Mouse (Mus musculus) retina, adult 2 months (tissue): ENCODE results near the gene Shroom3.

Source experiments
- DNase-seq: peaks from one replicate; pipeline ENCODE4 v3.0.0-alpha.2; 2012; ENCODE audit warnings: low read depth, low spot score

The Shroom3 gene

GRCm38 (mm10) chr5:92804379-92804778 is 121.1 kb downstream of the Shroom3 start:
- DNase-seq, result no peak

GRCm38 (mm10) chr5:92808503-92809415 is 125.5 kb downstream of the Shroom3 start:
- DNase-seq, result no peak

DNA sequence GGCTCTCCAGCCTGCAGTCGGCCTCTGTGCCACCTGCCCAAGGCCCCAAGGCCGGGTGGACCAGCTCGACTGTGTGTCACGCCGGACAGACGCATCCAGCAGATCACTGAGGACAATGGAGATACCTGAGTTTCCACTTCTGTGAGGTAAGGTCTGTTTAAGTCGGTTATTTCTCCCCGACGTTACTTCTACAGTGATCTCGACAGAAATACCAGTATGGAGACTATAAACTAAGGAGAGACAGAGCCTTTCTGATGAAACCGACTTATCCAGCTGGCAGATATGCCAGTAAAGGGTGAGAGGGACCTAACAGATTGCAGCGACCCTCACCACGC is 126.1 kb downstream of the Shroom3 start:
- no peak for DNase-seq

DNA sequence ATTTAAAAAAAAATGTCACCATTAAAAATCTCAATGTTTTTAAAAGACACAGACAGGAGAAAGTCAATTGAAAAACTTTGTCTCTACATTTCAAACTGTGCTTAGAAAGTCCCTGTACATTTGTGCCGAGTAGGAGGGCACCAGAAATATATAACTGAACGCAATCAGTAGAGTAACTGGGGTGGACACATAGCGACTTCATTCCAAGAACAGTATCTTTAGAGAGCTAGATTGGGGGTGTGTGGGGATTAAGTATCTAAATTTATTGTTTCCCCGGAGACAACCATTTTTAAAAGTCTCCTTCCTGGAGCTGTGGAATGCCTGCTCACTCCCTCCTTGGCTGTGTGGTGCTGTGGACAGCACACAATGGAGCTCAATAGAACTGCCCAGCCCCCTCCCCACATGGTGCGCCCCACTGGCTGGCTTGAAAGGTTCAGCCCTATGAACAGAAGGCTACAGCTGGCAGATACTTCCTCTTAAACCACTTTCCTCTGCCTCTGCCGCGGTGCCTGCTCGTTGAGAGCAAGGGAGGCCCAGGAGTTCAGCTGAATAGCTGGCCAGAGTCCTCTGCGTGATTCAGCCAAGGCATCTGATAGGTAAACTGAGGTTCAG is 127.8 kb downstream of the Shroom3 start:
- no peak for DNase-seq

- no peak for DNase-seq
These were observed 128.5 kb downstream of the Shroom3 start for GRCm38 (mm10) chr5:92811761-92812160.

DNA sequence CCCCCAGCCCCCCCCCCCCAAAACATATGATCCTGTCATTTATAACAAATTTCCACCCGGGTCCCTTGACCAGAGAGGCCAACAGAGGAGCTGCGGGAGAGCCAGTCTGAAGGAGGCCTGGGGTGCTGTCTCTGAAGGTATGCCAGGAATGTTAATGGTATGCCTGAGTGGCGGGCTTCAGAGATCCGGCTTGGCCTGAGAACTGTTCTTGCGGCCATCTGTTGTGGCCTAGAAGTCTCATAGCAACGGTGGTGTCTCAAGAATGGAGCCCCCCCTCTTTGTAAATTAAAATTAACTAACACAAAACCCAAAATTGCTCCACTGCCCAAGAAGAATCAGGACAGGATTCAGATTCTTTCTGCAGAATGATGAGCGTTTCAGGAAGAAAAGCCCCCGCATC is 129.7 kb downstream of the Shroom3 start:
- DNase-seq, result no peak

DNA sequence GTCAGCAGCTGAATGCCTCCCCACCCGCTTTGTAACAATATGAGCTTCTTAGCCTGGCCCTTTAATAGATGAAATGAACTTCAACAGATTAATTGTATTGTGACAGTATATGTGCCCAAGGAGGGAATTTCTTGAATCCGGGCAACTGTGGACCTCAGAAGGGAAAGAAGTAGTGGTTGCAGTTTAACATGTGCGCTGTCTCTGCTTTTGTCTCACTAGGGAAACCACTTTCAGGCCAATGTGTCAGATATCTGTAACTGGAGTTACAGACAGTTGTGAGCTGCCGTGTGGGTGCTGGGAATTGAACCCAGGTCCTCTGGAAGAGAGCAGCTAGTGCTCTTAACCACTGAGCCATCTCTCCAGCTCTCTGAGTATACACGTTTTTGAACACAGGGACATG is 130.3 kb downstream of the Shroom3 start:
- DNase-seq, result no peak

DNA sequence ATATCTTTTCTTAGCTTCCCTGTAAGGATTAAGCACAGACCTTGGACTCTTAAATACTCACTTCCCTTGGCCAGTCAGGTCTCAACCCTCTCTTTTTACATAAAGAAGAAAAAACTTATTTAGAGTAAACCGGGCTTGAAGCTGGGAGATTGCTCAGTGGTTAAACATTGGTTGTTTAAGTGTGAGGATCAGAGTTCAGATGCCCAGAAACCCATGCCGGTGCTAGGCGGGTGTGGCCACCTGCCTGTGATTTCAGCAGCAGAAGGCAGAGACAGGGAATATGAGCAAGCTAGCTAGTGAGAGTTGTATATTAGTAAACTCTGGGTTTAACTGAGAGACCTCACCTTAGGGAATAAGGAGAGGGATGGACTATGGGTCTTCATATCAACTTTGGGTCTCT is 131.4 kb downstream of the Shroom3 start:
- no peak for DNase-seq

GRCm38 (mm10) chr5:92817122-92817822 is 134.0 kb downstream of the Shroom3 start:
- no peak for DNase-seq

DNA sequence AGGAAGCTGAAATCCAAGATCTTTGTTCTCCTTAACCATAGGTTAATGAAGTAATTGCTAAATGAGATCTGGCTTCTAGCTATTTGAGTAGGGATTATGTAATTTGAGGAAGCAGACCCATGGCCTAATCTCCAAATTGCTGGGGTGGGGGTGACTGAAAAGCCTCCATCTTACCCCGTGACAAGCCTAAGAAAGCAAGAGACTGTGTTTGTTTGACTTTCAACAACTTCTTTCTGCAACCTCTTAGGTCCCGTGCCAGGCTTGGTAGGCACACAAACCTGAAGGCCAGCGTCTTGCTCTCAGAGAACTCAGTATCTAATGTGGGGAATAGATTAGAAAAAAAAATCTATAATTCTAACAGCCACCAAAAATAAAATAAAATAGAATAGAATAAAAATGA is 138.1 kb downstream of the Shroom3 start:
- no peak for DNase-seq

GRCm38 (mm10) chr5:92823495-92823894 is 140.3 kb downstream of the Shroom3 start:
- no peak for DNase-seq

GRCm38 (mm10) chr5:92824304-92825009 is 141.2 kb downstream of the Shroom3 start:
- DNase-seq, result no peak

DNA sequence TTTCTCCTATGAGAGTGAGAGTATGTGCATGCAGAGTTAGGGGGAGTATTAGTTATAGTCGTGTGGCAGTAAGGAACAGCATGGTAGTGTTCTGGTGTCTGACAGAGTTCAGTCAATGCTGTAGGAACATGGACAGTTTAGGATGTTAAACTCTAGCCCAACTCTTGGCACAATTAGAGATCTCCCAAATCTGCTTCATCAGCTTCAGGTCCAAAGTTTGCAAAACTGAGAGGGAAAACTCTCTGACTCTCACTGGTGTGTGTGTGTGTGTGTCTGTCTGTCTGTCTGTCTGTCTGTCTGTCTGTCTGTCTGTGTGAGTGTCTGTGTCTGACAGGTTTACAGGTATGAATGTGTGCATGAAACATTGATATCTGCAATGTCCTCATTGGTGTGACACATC is 147.2 kb downstream of the Shroom3 start:
- DNase-seq, result no peak

DNA sequence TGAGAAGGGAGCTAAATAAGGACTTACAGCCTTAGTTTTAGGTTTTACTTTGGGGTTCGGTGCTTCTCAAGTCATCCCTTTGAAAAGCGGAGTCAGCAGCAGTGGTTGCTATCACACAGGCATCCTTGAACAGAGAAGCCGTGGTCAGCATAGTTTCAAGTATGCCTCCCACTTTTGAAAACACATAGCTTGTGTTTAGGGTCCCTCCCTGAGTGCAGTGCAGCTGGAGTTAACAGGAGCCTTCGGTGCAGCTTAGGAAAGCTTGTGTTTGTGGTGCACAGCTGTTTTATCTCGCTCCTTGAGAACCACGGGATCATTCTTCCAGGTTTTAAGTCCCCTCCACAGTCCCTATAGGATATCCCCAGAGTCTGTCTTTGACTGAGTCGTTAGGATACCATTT is 151.3 kb downstream of the Shroom3 start:
- no peak for DNase-seq

DNA sequence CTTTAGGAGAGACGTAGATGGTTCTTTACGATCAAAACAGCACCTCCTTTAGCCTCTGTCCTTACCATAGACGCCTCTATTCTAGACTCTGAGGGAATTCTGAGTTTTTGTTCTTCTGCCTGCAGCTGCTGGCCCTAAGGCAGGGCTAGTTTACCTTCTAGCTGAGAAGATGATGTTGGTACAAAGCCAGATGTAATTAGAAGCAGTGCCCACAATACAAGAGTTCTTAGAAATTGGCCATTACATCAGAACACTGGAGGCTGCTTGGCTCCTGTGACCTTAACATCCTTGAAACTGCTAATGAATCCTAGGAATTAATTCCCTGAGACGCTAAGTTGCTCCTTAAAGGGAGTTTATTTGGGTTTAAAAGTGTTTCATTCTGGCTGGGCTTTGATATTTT is 154.1 kb downstream of the Shroom3 start:
- no peak for DNase-seq

- DNase-seq, result no peak
These were observed 155.1 kb downstream of the Shroom3 start for GRCm38 (mm10) chr5:92838351-92838784.

- no peak for DNase-seq
These were observed 156.1 kb downstream of the Shroom3 start for GRCm38 (mm10) chr5:92839314-92839713.

GRCm38 (mm10) chr5:92841474-92841873 is 158.2 kb downstream of the Shroom3 start:
- no peak for DNase-seq

DNA sequence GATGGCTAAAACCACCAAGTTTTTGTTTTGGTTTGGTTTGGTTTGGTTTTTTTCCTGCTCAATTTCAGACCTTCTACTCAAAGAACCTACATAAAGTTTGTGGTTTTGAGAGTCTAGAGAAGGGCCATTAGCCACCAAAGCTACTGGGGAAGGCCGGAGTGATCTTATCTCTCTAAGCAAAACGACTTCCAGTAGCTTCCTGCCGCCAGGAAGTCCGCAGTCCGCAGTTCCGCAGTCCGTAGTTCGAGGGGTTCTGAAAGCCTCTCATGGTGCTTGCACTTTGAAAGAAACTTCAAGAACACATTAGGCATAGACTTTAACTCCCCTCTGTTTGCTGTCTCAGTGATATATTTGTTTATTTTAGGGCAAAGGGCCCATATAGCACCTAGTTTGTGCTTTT is 159.2 kb downstream of the Shroom3 start:
- no peak for DNase-seq

GRCm38 (mm10) chr5:92842881-92843280 is 159.6 kb downstream of the Shroom3 start:
- DNase-seq, result no peak

GRCm38 (mm10) chr5:92843850-92844785 is 160.9 kb downstream of the Shroom3 start:
- no peak for DNase-seq
